Mouse (Mus musculus): ENCODE measurements around the gene 4930558K02Rik.
A peak's percentile ranks its signal among the peaks of the same experiment; 100 is the strongest.

4930558K02Rik gene

GRCm38 (mm10) chr1:161979536-161979935 lies at the start of gene 4930558K02Rik:
TSS of gene 4930558K02Rik (minus strand) at chr1:161979636.
- no peak for DNase-seq

- no peak for DNase-seq
Measured at GRCm38 (mm10) chr1:162023681-162024270, 44.3 kb upstream of the 4930558K02Rik start.

GRCm38 (mm10) chr1:162020766-162021165 lies 41.3 kb upstream of the 4930558K02Rik start:
- DNase-seq = no peak

- DNase-seq = no peak
Measured at GRCm38 (mm10) chr1:162020303-162020731, 40.9 kb upstream of the 4930558K02Rik start.

GRCm38 (mm10) chr1:162018601-162018977 lies 39.2 kb upstream of the 4930558K02Rik start:
- no peak for DNase-seq

GRCm38 (mm10) chr1:162017975-162018600 lies 38.7 kb upstream of the 4930558K02Rik start:
- DNase-seq = no peak

- no peak for DNase-seq
Measured at GRCm38 (mm10) chr1:162016982-162017381, 37.5 kb upstream of the 4930558K02Rik start.

- no peak for DNase-seq
Measured at GRCm38 (mm10) chr1:162015247-162015862, 35.9 kb upstream of the 4930558K02Rik start.

GRCm38 (mm10) chr1:162013561-162013960 lies 34.1 kb upstream of the 4930558K02Rik start:
- no peak for DNase-seq

GRCm38 (mm10) chr1:162011523-162012245 lies 32.2 kb upstream of the 4930558K02Rik start:
- no peak for DNase-seq

GRCm38 (mm10) chr1:162009086-162009485 lies 29.6 kb upstream of the 4930558K02Rik start:
- DNase-seq = no peak

GRCm38 (mm10) chr1:162008631-162009067 lies 29.2 kb upstream of the 4930558K02Rik start:
- no peak for DNase-seq

GRCm38 (mm10) chr1:162008208-162008607 lies 28.8 kb upstream of the 4930558K02Rik start:
- DNase-seq = no peak

- no peak for DNase-seq
Measured at GRCm38 (mm10) chr1:162006109-162006508, 26.7 kb upstream of the 4930558K02Rik start.

- peak; percentile 37 for DNase-seq
Measured at GRCm38 (mm10) chr1:162004821-162005770, 25.7 kb upstream of the 4930558K02Rik start.

- no peak for DNase-seq
Measured at GRCm38 (mm10) chr1:162004518-162004780, 25.0 kb upstream of the 4930558K02Rik start.

GRCm38 (mm10) chr1:162003729-162004517 lies 24.5 kb upstream of the 4930558K02Rik start:
- no peak for DNase-seq

- no peak for DNase-seq
Measured at GRCm38 (mm10) chr1:162001328-162001727, 21.9 kb upstream of the 4930558K02Rik start.

- DNase-seq = no peak
Measured at GRCm38 (mm10) chr1:161999882-162000371, 20.5 kb upstream of the 4930558K02Rik start.

- DNase-seq = no peak
Measured at GRCm38 (mm10) chr1:161999338-161999737, 19.9 kb upstream of the 4930558K02Rik start.

GRCm38 (mm10) chr1:161998781-161999180 lies 19.3 kb upstream of the 4930558K02Rik start:
- DNase-seq = no peak
